Mouse (Mus musculus) CH12.LX (cell line): Measurements from ENCODE around the gene Akr1d1.

Experiments used
- CTCF ChIP-seq, 2 experiments: IDR thresholded peaks in 1 of 2; conservative IDR thresholded peaks in 1 of 2; 2 replicates each; pipeline ENCODE4 v1.5.1; 2011 to 2012; ENCODE audit warnings: low read depth in 2 of 2, low read length in 2 of 2, improper control_type of control experiment in 1 of 2, inconsistent platforms in 1 of 2, mild to moderate bottlenecking in 1 of 2, moderate library complexity in 1 of 2
- EP300 ChIP-seq: IDR thresholded peaks from 2 replicates; pipeline ENCODE4 v1.6.1; 2011; ENCODE audit warnings: low read length, improper control_type of control experiment
- HCFC1 ChIP-seq: IDR thresholded peaks from 2 replicates; pipeline ENCODE4 v1.6.1; 2012; ENCODE audit warnings: low read depth, mild to moderate bottlenecking, inconsistent platforms, low read length, improper control_type of control experiment
- JUND ChIP-seq: conservative IDR thresholded peaks from 2 replicates; pipeline ENCODE4 v1.6.1; 2011; ENCODE audit warnings: low read depth, low read length, improper control_type of control experiment
- MAFK ChIP-seq: IDR thresholded peaks from 2 replicates; pipeline ENCODE4 v1.6.1; 2011; ENCODE audit warnings: low read length, improper control_type of control experiment; ENCODE audit not compliant: insufficient replicate concordance
- MAX ChIP-seq: IDR thresholded peaks from 2 replicates; pipeline ENCODE4 v1.6.1; 2011; ENCODE audit warnings: low read length, improper control_type of control experiment
- MEF2A ChIP-seq: IDR thresholded peaks from 2 replicates; pipeline ENCODE4 v1.6.1; 2014; ENCODE audit warnings: low read depth, mild to moderate bottlenecking, inconsistent platforms, low read length, improper control_type of control experiment, borderline replicate concordance
- MYC ChIP-seq: IDR thresholded peaks from 2 replicates; pipeline ENCODE4 v1.6.1; 2011; ENCODE audit warnings: low read depth, mild to moderate bottlenecking, improper control_type of control experiment, low read length
- POLR2A ChIP-seq: IDR thresholded peaks from 2 replicates; pipeline ENCODE4 v1.6.1; 2011; ENCODE audit warnings: low read depth, mild to moderate bottlenecking, improper control_type of control experiment, low read length
- RAD21 ChIP-seq: IDR thresholded peaks from 2 replicates; pipeline ENCODE4 v1.6.1; 2011; ENCODE audit warnings: low read depth, mild to moderate bottlenecking, low read length, improper control_type of control experiment, moderate library complexity
- ZC3H11A ChIP-seq: IDR thresholded peaks from 2 replicates; pipeline ENCODE4 v1.6.1; 2012; ENCODE audit warnings: low read depth, mild to moderate bottlenecking, inconsistent platforms, low read length, improper control_type of control experiment
- ZMIZ1 ChIP-seq: IDR thresholded peaks from 2 replicates; pipeline ENCODE4 v1.6.1; 2012; ENCODE audit warnings: low read depth, mild to moderate bottlenecking, inconsistent platforms, low read length, improper control_type of control experiment

- TF ChIP-seq CTCF (conservative IDR thresholded peaks at IDR 0.05 in 1 of 2, IDR thresholded peaks at IDR 0.05 in 1 of 2; ENCODE audit: low read depth in 2 of 2, low read length in 2 of 2), result no peak
- TF ChIP-seq POLR2A, result no peak
- no peak for TF ChIP-seq ZMIZ1
- TF ChIP-seq RAD21, result no peak
- no peak for TF ChIP-seq MAFK
- TF ChIP-seq MEF2A, result no peak
- TF ChIP-seq ZC3H11A, result no peak
- TF ChIP-seq EP300, result no peak
- TF ChIP-seq MAX, result no peak
- no peak for TF ChIP-seq MYC
- TF ChIP-seq HCFC1, result no peak
- no peak for TF ChIP-seq JUND
Measured at GRCm38 (mm10) chr6:37494957-37495356, 35.0 kb upstream of the Akr1d1 start.
